Mouse (Mus musculus) hindbrain, embryonic 10.5 days (tissue): ENCODE results near the gene Atg5. TPM values are rescaled to one million over a fixed set of nuclear protein-coding genes. Genes with fewer than 3 reads are reported as not detected.

ENCODE experiments used
- DNase-seq: peaks from one replicate; pipeline ENCODE4 v3.0.0-alpha.2; 2017; ENCODE audit warnings: low spot score
- H3K27ac ChIP-seq: fragments of 300-500 bp; sonication (generic); 2 replicates; pipeline ENCODE4 v1.5.1; 2016; ENCODE audit warnings: mild to moderate bottlenecking, moderate library complexity
- H3K27me3 ChIP-seq: fragments of 300-500 bp; sonication (generic); 2 replicates; pipeline ENCODE4 v1.6.1; 2016; ENCODE audit warnings: mild to moderate bottlenecking; ENCODE audit not compliant: poor library complexity, insufficient read depth, severe bottlenecking
- H3K36me3 ChIP-seq: fragments of 300-500 bp; sonication (generic); 2 replicates; pipeline ENCODE4 v1.6.1; 2016; ENCODE audit warnings: mild to moderate bottlenecking, moderate library complexity
- H3K4me1 ChIP-seq: fragments of 300-500 bp; sonication (generic); replicated peaks from 2 replicates; pipeline ENCODE4 v1.6.1; 2016; ENCODE audit warnings: mild to moderate bottlenecking
- H3K4me3 ChIP-seq: fragments of 300-500 bp; sonication (generic); 2 replicates; pipeline ENCODE4 v1.5.1; 2016; ENCODE audit warnings: mild to moderate bottlenecking, moderate library complexity
- H3K9me3 ChIP-seq: fragments of 300-500 bp; sonication (generic); 2 replicates; pipeline ENCODE4 v1.6.1; 2016; ENCODE audit warnings: mild to moderate bottlenecking, moderate library complexity
- WGBS: fragments of 180-500 bp; shearing (Covaris S2); methylation state at CpG from one replicate; pipeline ENCODE4 v1.1.7; 2016; 5-methylcytosine and 5-hydroxymethylcytosine counted together
- polyA plus RNA-seq: library from polyadenylated mRNA; unstranded; fragments of >200 nt; fragmentation: Nextera tagmentation; extraction: Ambion mirVana; gene quantifications from 2 replicates; pipeline ENCODE4 v1.2.1, GENCODE M21; 2016

The Atg5 gene
- polyA plus RNA-seq, 1 experiment from 2014 or later: 52.5 TPM

DNA sequence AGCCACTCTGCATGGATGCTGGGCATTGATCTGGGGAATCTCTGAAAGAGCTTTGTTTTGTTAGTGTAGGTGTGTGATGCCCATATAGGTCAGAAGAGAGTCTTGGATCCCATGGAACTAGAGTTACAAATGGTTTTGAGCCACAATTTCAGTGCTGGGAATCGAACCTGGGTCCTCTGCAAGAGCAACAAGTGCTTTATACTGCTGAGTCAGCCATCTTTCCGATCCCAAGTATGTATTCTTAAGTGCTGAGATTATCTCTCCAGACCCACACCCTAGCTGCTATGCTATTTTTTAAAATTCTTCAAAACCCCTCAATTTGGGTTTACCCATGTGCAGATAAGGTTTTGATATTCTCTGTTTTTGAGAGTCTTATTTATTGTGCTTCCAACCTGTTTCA lies 22.7 kb downstream of the Atg5 start:
- Histone ChIP-seq H3K36me3 (peaks cover 56% of the 10 kb centered on the region), H3K27me3 (no peaks in the 10 kb centered on the region), H3K9me3 (no peaks in the 10 kb centered on the region), H3K4me3 (no peak overlapping the region), H3K4me1 (no peaks in the 10 kb centered on the region), H3K27ac (no peak overlapping the region)
- 89% methylated on average over 2 of the region's 2 CpGs for WGBS
- DNase-seq: no peak

DNA sequence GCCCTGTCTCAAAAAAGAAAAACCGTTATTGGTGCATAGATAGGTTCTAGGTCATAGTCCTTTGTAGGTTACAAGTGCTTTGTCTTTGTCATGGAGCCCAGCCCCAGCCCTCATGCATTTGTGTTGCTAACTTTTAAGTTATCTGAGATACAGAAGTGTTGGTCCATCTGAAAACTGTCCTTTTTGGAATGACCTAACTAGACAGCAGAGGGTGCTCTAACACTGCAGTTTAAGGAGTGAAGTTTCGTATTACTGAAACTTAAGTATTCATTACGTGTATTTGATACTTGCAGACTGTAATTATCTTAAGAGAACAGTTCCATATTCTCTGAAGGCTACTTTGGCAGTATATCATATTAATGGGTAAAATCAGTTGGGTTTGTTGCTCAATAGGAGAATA lies 24.0 kb downstream of the Atg5 start:
- 66% methylated on average over 3 of the region's 3 CpGs for WGBS
- H3K27ac ChIP-seq: no peak overlapping the region
- DNase-seq: no peak
- no peaks in the 10 kb centered on the region for H3K27me3 ChIP-seq
- peaks cover 46% of the 10 kb centered on the region for H3K36me3 ChIP-seq
- H3K4me1 ChIP-seq: no peaks in the 10 kb centered on the region
- H3K9me3 ChIP-seq: no peaks in the 10 kb centered on the region
- H3K4me3 ChIP-seq: no peak overlapping the region

DNA sequence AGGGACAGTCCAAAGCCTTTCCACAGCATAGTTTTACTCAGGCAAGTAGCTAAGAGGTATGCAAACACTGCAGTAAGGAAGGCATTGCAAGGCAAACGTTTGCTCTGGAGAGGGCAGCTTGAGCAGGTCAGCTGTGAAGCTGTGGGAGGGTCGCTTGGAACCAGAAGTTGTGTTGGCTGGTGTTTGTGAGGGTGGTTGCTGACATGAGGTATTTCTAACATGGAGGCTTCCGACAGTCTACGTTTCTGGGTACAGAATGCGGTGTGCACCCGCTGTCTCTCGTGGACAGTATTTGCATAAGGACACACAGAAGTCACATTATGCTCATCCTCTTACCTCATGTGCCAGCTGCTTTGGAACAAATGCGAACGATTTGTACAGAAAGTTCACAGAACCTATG lies 31.0 kb downstream of the Atg5 start:
- 91% methylated on average over 9 of the region's 9 CpGs for WGBS
- H3K4me3 ChIP-seq: no peak overlapping the region
- no peaks in the 10 kb centered on the region for H3K4me1 ChIP-seq

DNA sequence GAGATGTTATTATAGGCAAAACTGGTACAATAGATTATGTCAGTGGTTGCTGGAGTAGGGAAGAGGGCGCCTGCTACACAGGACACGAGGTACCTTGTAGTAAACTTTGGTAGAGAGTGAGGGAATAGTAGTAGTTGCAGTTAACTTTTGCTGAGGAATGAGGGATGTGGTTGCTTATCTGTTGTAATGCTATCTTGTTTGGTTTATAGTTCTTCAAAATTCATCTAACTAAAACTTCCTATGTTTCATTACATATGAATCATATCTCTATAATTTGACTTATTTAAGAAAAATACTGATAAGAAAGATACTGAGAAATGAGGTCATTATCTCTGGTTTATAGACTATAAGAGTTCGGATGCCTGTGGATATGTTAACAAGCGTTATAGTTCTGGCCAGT lies 31.9 kb downstream of the Atg5 start:
- peaks cover 22% of the 10 kb centered on the region for H3K36me3 ChIP-seq
- WGBS: 91% methylated on average over 4 of the region's 4 CpGs
- no peak overlapping the region for H3K27ac ChIP-seq
- DNase-seq: no peak
- H3K4me1 ChIP-seq: no peaks in the 10 kb centered on the region
- H3K4me3 ChIP-seq: no peak overlapping the region
- H3K27me3 ChIP-seq: no peaks in the 10 kb centered on the region
- H3K9me3 ChIP-seq: no peaks in the 10 kb centered on the region

More for the DNA sequence above, 31.0 kb downstream of the Atg5 start:
- Histone ChIP-seq H3K9me3 (no peaks in the 10 kb centered on the region), H3K36me3 (peaks cover 18% of the 10 kb centered on the region), H3K27ac (no peak overlapping the region), H3K27me3 (no peaks in the 10 kb centered on the region)
- no peak for DNase-seq

GRCm38 (mm10) chr10:44303648-44304329 lies 35.6 kb downstream of the Atg5 start:
- Histone ChIP-seq H3K9me3 (no peaks in the 10 kb centered on the region), H3K27ac (no peak overlapping the region), H3K4me1 (no peaks in the 10 kb centered on the region), H3K36me3 (peaks cover 31% of the 10 kb centered on the region), H3K4me3 (no peak overlapping the region), H3K27me3 (no peaks in the 10 kb centered on the region)
- no peak for DNase-seq
- WGBS: 94% methylated on average over 15 of the region's 15 CpGs

GRCm38 (mm10) chr10:44304330-44304717 lies 36.2 kb downstream of the Atg5 start:
- peaks cover 28% of the 10 kb centered on the region for H3K36me3 ChIP-seq
- 92% methylated on average over 3 of the region's 3 CpGs for WGBS
- no peak for DNase-seq
- H3K4me1 ChIP-seq: no peaks in the 10 kb centered on the region
- no peak overlapping the region for H3K4me3 ChIP-seq
- no peak overlapping the region for H3K27ac ChIP-seq
- no peaks in the 10 kb centered on the region for H3K27me3 ChIP-seq
- no peaks in the 10 kb centered on the region for H3K9me3 ChIP-seq

GRCm38 (mm10) chr10:44304845-44305244 lies 36.7 kb downstream of the Atg5 start:
- H3K27ac ChIP-seq: no peak overlapping the region
- DNase-seq: no peak
- H3K27me3 ChIP-seq: no peaks in the 10 kb centered on the region
- WGBS: 91% methylated on average over 3 of the region's 3 CpGs
- no peaks in the 10 kb centered on the region for H3K9me3 ChIP-seq
- H3K4me1 ChIP-seq: no peaks in the 10 kb centered on the region
- H3K36me3 ChIP-seq: peaks cover 30% of the 10 kb centered on the region
- no peak overlapping the region for H3K4me3 ChIP-seq

DNA sequence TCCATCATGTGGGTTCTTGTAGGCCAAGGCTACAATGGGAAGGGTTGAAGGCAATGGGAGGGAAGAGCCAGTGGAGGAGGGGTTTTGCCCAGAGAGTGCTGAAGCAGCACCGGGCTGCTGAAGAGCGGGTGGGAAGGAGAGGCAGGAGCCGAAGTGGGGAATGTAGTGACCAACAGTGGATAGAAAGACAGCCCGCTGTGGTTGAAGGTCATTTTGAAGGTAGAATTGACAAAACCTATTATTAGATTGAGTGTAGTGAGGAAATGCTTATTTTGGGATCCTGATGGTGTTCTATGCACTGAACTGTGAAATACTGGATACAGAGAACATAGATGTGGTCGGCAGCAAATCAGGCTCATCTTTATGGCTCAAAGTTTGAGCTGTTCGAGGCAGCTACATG lies 38.1 kb downstream of the Atg5 start:
- no peak for DNase-seq
- no peak overlapping the region for H3K27ac ChIP-seq
- no peaks in the 10 kb centered on the region for H3K9me3 ChIP-seq
- 96% methylated on average over 6 of the region's 6 CpGs for WGBS
- H3K36me3 ChIP-seq: peaks cover 30% of the 10 kb centered on the region
- H3K4me1 ChIP-seq: no peaks in the 10 kb centered on the region
- H3K4me3 ChIP-seq: no peak overlapping the region
- H3K27me3 ChIP-seq: no peaks in the 10 kb centered on the region

GRCm38 (mm10) chr10:44308280-44308679 lies 40.1 kb downstream of the Atg5 start:
- H3K9me3 ChIP-seq: no peaks in the 10 kb centered on the region
- no peaks in the 10 kb centered on the region for H3K4me1 ChIP-seq
- DNase-seq: no peak
- H3K27ac ChIP-seq: no peak overlapping the region
- no peaks in the 10 kb centered on the region for H3K27me3 ChIP-seq
- no peak overlapping the region for H3K4me3 ChIP-seq
- H3K36me3 ChIP-seq: peaks cover 30% of the 10 kb centered on the region

DNA sequence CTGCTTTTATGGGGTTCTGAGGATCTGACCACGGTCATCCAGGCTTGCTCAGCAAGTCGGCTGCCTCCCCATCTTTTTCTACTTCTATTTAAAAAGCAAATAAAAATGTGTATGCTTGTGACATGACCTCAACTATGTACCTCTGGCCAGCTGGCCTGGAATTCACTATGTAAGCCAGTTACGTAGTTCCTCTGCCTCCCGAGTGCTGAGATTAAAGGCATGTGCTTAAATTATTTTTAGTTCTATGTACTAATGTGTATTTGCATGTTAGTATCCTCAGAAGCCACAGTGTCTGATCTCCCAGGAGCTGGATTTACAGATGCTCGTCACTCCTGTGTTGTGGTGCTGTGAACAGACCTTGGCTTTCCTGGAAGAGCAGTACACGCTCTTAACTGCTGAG lies 41.1 kb downstream of the Atg5 start:
- no peaks in the 10 kb centered on the region for H3K4me1 ChIP-seq
- 88% methylated on average over 6 of the region's 6 CpGs for WGBS
- no peak overlapping the region for H3K4me3 ChIP-seq
- no peak for DNase-seq
- no peaks in the 10 kb centered on the region for H3K27me3 ChIP-seq
- H3K27ac ChIP-seq: no peak overlapping the region
- H3K36me3 ChIP-seq: peaks cover 22% of the 10 kb centered on the region
- H3K9me3 ChIP-seq: no peaks in the 10 kb centered on the region

- no peak for DNase-seq
- WGBS: 24% methylated on average over 5 of the region's 5 CpGs
- H3K27ac ChIP-seq: no peak overlapping the region
These were observed 47.1 kb downstream of the Atg5 start for GRCm38 (mm10) chr10:44315276-44315675.

DNA sequence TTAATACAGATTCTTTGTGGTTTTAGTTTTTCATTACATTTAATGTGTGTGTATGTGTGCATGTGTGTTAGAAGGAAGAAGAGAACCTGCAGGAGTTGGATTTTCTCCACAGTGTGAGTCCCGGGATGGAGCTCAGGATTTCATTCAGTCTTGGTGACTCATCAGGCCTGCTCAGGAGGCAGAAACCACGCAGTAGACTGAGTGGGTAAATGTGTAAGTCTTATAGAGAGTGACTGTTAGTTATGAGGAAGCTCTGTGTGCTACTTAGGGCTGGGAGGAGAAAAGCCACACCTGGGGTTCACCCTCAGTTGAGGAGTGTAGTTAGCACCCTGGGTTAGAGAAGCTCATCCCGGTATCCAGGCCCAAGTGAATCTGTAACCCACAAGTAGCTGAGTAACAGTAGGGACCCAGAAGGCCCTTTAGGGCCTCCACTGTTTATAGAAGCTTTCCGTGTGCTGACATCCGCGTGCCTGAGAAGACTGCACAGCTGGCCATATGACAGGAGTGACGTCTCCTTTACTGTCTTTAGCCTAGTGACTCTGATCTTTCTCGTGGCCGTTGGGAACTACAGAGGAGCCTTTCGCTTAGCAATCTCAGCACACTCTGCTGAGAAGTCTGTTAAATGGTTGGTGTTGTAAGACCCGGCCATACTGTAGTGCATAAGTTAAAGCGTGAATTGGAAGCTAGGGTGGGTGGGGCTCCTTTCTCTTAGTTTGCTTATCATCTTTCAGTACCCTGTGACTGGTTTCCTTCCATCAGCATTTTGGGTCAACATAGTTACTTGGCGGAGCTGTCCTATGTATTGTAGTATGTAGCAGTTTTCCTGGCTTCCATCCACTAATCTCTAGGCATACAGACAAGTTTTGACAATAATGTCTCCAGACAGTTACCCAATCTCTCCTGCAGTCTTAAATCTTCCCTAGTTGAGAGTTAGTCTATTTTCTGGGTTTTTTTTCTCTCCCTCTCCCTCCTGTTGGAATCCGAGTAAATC lies 48.4 kb downstream of the Atg5 start:
- no peak for DNase-seq
- Histone ChIP-seq H3K36me3 (peaks cover 43% of the 10 kb centered on the region), H3K4me1 (no peaks in the 10 kb centered on the region), H3K27me3 (no peaks in the 10 kb centered on the region), H3K4me3 (no peak overlapping the region), H3K27ac (no peak overlapping the region), H3K9me3 (no peaks in the 10 kb centered on the region)
- 84% methylated on average over 14 of the region's 14 CpGs for WGBS

More at GRCm38 (mm10) chr10:44315276-44315675, 47.1 kb downstream of the Atg5 start:
- H3K36me3 ChIP-seq: peaks cover 36% of the 10 kb centered on the region
- H3K9me3 ChIP-seq: no peaks in the 10 kb centered on the region
- H3K27me3 ChIP-seq: no peaks in the 10 kb centered on the region
- H3K4me1 ChIP-seq: no peaks in the 10 kb centered on the region
- no peak overlapping the region for H3K4me3 ChIP-seq

DNA sequence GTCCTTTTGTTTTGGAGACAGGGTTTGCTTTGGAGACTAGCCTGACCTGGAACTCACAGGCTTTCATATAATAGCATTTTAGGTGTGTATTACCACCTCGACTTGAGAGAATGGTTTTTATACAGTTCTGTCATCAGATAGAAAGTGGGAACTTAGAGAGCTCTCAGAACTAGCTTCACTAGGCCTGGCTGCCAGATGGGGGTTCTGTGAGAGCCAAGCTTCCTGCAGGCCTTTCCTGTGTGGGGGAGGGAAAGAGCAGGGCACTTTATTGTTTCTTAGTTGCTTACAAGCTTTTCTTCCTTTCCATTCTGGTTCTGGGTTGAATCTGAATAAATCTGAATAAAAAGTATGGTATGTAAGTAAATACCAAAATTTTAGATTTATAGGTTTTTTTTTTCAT lies 54.0 kb downstream of the Atg5 start:
- H3K9me3 ChIP-seq: no peaks in the 10 kb centered on the region
- peaks cover 28% of the 10 kb centered on the region for H3K36me3 ChIP-seq
- no peaks in the 10 kb centered on the region for H3K27me3 ChIP-seq
- WGBS: 72% methylated on average over 1 of the region's 1 CpGs
- no peak overlapping the region for H3K4me3 ChIP-seq
- peaks cover 6% of the 10 kb centered on the region for H3K4me1 ChIP-seq
- DNase-seq: no peak
- no peak overlapping the region for H3K27ac ChIP-seq
